Mouse (Mus musculus) spleen, adult 18-20 months (tissue): ENCODE measurements around the gene Galnt11.
A peak's percentile ranks its signal among the peaks of the same experiment; 100 is the strongest.

Experiments
- DNase-seq, 2 experiments: peaks; one replicate each; pipeline ENCODE4 v3.0.0; 2022; ENCODE audit warnings: mixed read lengths in 2 of 2

Galnt11 gene

DNA sequence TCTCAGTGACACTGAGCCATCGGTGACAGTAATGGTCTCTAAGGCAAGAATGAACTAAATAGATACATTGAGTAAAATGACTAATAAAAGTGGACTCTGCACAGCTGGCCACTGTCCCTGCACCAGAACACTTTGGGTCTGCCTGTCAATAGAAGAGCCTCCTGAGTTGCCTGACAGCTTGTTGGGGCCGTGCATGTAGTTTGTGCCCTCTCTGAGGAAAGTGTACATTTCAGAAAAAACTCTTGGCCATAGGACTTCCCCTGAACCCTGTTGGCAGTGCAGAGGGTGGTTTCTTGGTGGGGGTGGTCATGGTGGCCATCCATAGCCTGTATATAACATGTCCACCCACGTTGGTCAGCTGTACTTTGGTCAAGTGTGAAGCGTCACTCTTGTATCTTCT, 32.8 kb downstream of the Galnt11 start:
- no peak for DNase-seq

DNA sequence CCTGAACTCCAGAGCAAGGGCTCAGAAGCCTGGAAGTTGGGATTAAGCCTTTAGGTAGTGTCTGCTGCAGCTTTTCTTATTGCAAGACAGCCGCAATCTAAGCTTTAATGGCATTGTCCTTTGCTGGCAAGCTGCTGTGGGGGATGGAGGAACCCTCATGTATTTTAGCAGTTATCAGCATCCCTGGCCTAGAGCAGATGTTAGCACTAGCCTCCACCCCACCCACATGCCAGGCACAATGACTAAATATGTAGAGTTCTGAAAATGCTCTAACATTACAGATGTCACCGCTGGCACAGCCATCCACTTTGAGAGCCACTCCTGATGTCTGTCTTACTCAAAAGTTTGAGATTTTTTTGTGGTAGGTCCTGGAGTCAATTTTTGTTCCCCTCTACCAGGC, 35.0 kb downstream of the Galnt11 start:
- DNase-seq: no peak

DNA sequence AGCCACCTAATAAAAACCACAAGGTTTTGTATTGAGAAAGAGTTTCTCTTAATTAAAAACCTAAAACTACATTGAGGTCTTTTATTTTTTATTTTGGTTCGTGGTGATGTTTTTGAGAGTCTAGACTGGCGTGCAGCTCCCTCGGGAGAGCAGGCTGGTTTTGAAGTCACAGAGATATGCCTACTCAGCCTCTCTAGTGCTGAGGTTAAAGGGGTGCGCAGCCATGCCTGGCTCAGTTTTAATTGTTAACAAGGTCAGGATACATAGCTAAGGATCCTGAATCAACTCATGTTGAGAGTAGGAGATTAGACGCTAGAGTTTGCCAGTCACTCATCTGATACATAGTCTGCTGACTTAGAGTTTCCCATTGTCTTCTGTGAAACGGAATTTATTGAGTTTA, 39.7 kb downstream of the Galnt11 start:
- DNase-seq: no peak

DNA sequence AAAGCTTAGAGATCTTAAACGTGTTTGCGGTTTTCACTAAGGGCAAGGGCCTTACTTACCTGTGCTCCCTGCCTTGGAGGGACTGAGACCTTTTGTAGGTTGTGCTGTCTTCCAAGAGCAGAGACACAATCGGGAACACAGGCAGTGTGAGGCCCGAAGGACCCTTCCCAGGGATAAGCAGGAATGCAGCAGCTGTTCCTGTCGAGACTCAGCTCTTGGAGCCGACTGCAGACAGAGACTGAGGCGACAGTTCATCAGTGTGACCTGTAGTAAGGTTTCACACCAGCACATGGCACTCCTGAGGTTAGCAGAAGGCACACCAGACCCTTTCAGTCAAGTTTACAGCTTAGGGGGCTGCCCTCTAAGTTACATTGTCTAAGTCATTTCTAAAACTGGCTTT, 40.6 kb downstream of the Galnt11 start:
- DNase-seq: no peak

DNA sequence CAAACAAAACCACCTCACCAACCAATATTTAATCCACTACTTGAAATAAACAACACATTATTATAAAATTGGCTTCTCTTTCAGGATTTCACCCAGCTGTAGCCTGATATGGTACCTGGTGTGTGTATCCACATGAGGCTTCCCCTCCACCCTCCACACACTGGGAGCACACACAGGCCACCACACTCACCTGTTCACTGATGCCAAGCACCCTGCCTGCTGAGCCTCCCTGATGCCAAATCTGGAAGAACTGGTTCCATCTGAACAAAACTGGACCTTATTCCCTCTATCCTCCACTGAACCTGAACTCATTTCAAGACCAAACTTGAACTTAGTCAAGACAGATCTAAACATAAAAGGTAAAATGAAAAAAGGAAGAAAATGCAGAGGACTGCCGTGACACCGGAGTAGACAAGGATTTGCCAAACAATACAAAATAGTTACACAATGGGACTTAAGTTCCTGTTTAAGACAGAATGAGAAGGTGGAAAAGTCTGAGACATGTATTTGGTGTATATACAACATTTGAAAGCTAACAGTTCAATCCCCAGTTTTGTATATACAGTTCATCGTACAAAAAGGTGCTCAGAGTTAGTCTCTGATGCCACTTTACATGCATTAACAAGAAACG, 46.7 kb downstream of the Galnt11 start:
- DNase-seq: no peak

DNA sequence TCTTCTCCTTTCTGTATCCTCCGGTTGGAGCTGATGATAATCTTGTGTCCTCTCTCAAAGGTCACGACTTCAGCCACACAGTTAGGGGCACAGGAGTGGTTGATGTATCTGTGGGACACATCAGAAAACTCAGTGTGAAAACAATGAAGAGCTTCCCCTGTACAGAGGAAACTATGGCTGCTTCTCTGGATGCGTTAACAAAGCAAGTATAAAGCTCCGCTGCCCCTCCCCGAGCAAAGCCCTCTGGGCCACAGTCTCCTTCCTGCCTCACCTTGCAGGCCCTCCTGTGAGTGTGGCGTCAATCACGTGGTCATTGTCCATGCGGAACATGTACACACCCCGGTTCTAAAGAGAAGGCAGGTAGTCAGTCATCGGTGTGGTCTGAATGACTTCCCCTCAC, 53.9 kb downstream of the Galnt11 start:
- no peak for DNase-seq

DNA sequence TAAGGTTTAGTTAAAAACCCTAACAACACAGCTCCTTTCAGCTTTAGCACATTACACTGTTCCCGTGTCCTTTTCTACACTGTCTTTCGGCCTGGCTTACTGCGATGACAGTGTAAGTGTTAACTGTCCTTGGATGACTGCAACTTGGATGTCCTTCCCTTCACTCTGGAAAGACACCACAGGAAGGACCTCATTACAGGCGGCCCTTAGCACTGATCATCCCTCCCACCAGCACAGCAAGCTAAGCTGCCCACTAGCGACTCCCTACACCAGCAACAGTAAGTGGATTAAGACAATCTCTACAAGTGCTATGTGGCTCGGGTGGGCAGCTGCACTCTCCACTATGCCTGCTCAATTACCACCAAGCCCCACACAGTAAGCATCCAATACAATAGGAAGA, 54.7 kb downstream of the Galnt11 start:
- DNase-seq: no peak

DNA sequence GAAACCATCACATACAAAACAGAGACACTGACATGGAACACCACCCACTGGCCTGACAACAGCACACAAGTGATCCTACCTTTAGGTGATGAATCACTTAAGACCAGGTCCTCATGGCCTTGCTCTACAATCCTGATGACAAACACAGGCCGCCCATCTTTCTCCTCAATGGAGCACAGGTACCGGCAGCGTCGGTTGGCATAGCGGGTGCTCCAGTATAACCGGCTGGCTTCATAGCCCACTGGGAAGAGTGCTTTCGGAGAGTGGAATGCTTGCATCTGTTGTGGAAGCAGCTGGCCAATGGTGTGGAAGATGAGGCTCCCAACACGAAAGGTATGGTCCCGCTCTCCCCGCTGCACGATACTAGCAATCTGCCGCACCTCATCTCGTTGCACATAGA, 62.3 kb downstream of the Galnt11 start:
- no peak for DNase-seq

DNA sequence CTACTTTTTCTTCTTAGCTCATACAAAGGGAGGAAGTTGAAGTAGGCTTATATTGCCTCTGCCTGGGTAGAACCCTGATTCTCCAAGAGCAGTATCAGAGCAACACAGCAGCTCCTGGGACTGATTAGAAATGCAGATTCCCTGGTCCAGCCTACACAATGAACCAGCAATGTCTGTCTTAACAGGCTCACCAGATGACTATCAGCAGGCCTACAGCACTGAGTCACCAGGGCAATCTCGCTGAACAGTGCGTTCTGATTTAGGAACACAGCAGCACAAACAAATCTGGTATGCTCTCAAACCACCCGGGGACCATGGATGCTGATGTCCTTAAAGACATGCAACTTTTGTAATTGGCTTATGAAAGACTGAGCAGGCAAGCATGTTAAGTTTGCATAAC, 75.1 kb downstream of the Galnt11 start:
- DNase-seq: no peak

DNA sequence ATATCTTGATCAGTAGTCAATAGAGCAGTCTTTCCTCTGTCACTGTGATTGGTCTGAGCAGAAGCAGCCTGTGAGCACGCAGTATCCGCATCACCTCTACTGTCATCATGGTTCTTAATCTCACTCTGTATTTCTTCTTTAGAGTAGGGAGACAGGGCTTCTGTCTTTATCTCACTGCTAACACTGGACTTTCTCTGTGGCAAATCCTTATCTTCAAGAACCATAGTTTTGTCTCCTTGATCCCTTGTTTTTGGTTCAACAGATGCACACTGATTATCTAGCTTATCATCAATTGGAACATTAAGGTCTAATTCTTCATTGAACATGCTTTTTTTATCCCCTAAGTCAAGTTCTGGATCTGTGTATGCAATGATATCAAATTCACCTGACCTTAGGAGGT, 88.5 kb downstream of the Galnt11 start:
- no peak for DNase-seq

DNA sequence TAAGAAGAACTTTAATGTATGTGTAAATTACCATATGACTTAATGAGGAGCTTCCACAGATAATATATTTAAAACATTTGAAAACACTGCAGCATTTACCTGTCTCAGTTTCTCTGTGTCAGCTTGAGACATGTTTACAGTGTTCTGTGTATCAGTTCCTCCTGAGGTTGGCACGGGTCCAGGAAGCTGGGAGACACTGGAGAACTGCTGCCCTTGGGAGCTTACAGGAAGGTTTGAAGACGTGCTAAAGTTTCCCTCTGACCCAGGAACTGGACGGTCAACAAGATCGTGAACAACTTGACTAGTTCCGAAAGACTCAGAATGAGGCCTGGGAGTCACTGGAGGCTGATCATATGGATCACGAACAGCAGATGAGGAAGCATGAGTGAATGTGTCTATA, 92.2 kb downstream of the Galnt11 start:
- DNase-seq: peak in 1 of 2 experiments; percentile 11
